Mouse (Mus musculus): Measurements from ENCODE around the gene Gjb5.

GRCm38 (mm10) chr4:127341372-127341771 lies 16.6 kb downstream of the Gjb5 start:
- TF ChIP-seq POLR2A (IDR thresholded peaks at IDR 0.05; ENCODE audit: borderline replicate concordance, low read depth, low read length) (no peak), CTCF (IDR thresholded peaks at IDR 0.05; ENCODE audit: low read depth, low read length) (no peak)

Data from bone marrow macrophage, adult 2 months (primary cell).